Mouse (Mus musculus): ENCODE measurements around the gene Nell2.

The Nell2 gene

DNA sequence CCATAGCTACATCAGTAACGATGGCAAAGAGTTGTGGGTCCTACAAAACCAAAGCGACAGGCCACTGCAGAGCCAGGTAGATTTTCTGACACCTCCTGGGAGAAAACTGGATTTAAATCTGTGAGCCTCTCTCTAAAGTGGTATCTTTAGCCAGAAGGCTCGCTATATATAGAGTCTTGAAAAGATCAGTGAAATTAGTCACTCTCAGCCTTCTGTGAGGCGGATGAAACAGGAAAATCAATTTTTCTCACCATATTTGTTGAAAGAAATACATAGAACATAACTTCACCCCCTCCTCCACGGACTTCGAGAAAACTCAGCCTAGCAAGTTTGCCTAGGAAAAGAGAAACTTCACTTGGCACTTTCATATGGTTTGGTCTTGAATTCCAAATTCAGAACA lies 54.4 kb downstream of the Nell2 start:
- no peak for DNase-seq (ENCODE audit: low read depth, low spot score)

DNA sequence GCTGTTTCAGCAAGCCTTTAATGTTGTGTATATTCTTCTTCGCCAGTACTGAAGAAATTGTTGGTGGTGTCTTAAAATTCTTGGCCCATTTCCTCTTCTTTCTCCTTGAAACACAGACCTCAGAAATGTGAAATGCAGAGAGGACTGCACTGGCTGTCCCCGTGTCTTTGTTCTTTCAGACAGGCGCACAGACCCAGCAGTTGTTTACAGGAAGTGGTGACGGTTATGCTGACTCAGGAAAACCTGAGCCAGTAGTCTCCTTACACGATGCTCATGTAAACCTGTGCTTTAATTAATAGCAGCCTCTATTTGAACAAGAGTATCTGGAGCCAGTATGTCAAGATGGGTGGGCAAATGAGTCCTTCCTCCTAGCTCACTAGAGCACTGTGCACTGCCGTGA lies 61.2 kb downstream of the Nell2 start:
- DNase-seq (ENCODE audit: low read depth, low spot score), result no peak

DNA sequence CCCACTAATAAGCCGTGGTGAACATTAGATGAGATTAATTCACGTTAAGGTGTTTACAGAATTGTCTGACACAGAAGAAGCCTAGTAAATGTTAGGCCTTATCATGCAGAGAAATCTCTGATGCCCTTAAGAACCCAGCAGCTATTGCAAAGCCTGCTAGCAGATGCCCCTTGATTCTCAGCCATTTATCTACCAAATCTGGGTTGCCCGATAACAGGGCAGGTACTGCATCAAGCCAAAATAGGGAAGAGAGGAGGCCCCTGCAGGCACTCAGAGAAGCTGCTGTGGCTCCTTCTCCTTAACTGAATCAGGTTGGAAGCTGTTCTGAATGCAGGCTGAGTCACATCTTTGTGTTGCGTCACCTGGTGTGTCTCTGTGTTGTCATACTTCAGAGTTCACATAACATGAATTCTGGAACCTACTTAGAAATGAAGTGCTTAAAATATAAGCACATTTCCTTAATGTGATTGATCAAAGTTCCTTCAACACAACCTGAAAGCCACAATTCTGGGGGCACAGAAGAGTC lies 68.3 kb downstream of the Nell2 start:
- DNase-seq (ENCODE audit: low read depth, low spot score), result no peak

DNA sequence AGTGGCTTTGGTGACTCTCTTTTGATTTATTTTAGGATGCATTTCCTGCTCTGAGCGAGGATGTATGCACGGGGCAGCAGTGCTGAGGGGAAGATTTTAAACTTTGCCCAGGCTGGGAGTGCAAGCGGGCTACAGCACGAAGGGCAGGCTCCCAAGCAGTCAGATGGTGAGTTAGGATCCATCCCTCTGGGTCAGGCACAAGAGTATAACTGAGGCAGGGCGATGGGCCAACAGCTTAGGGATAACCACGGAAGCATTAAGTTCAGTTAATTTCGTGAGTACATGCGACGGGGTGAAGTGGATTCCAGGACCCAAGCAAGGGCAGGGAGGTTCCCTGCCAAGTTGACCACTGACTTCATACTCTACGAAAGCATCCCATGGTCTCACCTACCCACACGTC lies 83.8 kb downstream of the Nell2 start:
- DNase-seq (ENCODE audit: low read depth, low spot score), result no peak

DNA sequence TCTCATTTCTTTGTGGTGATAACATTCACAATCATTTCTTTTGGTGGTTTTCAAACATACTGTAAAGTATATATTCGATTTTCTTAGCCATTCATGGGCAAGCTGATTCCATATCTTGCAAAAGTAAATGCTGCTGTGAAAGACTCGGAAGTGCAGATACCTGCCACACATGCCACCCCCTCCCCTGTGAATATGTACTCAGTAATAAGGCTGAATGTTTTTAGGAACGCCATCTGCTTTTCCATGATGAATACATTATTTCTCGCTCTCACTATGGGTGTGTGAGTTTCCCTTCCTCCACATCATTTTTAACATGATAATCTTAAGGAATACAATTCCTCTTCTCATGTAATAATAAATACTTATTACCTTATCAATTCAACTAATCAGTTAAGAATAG lies 90.6 kb downstream of the Nell2 start:
- no peak for DNase-seq (ENCODE audit: low read depth, low spot score)

DNA sequence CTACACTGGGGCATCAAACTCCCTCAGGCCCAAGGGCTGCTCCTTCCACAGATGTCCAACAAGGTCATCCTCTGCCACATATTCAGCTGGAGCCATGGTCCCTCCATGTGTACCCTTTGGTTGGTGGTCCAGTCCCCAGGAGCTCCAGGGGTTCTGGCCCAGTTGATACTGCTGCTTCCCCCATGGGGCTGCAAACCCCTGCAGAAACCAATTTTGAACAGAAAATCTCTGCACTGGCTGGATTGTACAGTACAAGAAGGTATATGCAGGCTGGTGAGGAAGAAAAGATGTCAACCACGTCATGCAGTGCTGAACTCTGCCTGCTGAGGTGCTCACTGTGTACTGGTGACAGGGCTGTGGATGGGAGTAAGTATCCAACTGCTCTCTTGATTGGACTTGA lies 92.1 kb downstream of the Nell2 start:
- no peak for DNase-seq (ENCODE audit: low read depth, low spot score)

DNA sequence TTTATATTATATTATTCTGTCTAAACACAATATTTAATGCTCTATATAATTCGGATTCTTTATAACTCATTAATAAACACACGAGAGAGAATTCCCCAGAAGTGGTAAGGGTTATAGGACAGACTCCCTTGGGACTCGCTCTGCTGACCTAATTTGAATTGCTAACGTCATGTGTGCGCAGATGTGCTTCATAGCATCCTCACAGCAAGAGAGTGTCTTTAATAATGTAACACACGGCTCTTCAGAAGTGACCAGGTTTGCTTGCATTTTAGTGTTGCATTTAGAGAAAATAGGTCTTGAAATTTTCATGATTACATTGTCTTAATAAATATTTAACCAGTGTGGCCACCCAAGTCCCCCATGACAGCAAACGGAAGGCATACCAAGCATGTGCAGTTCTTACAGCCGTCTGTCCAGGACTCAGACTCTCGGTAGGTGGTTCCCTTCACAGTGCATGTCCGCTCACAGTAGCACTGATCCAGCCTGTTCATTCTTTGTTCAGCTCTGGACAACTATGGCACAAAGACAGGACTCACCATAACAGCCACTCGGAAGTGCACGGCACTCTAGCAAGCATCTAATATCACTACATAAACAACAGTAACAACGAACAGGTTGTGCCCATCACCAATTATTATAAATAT lies 97.1 kb downstream of the Nell2 start:
- DNase-seq (ENCODE audit: low read depth, low spot score), result no peak

DNA sequence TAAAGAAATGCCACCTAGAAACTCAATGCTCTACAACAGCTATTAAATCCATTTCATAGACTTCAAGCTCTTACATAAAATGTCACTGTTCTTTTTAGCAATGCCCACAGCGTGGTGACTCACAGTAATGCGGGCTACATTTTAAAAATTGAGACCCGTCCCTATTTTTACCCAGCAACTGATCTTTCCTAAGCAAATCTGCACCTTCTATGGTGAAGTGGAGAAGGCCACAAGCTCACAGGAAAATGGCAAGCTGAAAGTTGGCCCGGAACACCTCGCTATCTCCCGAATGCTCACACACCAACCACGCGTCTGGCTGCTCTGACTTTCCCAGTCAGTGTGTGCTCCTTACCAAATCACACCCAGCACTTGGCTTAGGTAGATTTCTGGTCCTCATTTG lies 98.4 kb downstream of the Nell2 start:
- no peak for DNase-seq (ENCODE audit: low read depth, low spot score)

DNA sequence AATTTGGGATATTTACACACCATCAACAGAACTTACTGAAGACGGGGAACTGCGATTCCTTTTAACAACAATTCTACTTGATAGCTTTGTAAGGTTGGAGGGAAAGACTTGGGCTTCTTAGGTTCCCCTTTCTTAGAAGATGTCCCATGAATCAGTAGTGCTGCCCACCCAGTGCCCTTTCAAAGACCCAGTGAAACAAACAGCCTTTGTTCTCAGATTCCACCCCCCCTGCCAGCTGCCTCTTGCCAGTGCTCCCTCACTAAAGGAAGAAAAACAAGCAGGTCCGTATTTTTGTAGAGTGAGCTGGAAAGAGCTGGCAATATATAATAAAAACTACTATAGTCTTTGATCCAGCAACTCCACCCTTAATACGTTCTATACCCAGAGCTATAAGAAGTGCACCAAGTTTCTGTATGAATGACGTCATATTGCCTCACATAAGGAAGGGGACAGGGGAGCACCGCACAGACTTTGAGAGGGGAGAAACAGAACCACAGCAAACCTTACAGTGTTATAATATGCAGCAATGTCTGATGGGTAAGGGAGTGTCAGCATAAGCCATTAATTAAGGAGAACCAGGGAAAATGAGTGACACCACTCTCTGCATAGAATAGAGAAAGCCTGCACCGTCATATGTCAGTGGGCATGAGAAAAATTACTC lies 100.2 kb downstream of the Nell2 start:
- no peak for DNase-seq (ENCODE audit: low read depth, low spot score)

DNA sequence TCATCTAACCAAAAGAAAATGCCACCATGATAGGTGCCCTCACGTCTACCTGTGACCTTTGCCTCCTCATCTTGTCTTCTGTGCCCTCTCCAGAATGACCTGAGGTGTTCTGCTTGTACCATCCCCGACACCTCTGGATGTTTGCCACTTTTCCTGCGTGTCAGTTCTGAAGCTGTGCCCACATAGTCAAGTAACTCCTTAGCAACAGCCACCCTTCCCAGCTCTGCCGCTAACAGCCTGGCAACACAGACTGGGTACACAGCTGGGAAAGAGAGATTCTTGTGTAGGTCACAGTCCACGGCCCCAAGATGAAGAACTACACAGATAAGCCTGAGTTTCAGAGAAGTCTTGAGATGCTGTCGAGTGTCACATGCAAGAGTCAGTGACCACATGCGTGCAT lies 103.3 kb downstream of the Nell2 start:
- no peak for DNase-seq (ENCODE audit: low read depth, low spot score)

DNA sequence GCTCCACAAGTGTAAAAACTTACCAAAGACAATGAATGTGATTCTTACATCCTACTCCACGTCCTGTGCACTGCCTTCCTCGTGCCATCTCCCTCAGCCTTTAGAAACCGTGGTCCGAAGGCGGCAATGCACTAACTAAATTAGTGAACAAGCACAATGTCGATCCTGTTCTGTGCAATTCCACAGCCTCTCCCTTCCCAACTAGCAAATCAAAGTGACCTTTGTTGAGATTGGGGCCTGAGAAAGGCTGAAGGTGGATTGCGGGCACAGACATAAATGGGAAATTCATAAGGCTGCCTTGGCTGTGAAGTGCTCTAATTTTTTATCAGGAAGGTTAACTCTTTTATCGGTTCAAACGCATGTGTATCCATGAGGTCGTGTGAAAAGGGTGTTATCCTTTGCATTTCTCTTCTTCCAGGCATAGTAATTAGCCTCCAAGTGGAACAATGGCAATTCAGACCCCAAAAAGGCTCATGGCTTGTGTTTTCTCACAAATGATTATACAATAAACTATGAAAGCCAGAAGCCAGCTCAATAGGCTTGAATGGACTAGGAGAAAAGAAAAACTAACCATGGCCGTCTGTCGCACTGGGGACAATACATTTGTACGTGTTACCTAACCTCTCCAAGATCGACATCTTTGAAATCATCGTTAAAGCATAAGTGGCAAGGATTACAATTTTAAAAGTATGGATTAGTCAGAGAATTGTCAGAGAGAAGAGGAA lies 106.0 kb downstream of the Nell2 start:
- no peak for DNase-seq (ENCODE audit: low read depth, low spot score)

DNA sequence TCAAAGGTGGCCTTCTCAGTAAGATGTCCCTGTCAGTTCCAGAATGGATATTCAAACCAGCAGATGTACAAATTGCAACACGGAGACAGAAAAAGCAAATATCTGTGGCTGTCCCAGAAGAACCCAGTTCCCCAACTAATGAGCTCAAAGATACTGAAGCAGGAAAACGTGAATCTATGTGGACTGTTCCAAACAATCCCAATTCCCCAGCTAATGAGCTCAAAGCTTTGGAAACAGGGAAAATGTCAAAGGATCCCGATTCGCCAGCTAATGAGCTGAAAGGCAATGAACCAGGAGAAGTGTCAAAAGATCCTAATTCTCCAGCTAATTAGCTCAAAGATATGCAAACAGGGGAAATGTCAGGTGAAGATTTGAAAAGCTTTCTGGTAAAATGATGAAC lies 109.7 kb downstream of the Nell2 start:
- DNase-seq (ENCODE audit: low read depth, low spot score), result no peak

DNA sequence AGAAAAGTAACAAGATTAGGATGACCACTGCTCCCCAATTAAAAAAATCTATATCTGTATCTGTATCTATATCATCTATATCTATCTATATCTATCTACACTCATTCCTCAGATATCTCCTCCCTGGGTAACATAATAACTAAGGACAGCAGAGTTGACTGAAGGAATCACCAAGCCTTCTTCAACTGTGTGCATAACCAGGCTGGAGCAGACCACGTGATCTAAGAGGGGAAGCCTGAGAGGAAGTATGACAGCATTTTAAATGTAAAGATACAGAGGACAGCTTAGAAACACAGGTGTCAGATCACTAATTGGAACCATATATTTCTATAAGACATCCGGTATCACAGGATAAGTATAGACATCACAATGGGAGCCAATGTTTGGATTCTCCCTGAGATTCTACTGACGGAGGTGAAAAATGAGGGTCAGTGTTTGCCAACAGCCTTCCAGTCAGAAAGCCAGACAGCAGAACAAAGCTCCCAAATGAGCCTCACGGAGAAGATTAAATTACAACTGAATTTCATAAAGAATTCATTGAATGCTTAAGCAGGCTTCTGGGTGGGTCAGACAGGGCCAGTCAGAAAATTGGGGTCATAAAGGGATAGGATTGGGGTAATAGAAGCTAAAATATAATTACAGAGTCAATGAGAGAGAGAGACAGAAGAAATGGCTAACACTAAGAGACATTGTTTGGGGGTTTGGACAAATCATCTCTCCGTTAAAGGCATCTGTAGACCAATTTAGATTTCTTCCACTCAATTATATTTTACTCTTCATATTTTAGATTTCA lies 116.2 kb downstream of the Nell2 start:
- no peak for DNase-seq (ENCODE audit: low read depth, low spot score)

DNA sequence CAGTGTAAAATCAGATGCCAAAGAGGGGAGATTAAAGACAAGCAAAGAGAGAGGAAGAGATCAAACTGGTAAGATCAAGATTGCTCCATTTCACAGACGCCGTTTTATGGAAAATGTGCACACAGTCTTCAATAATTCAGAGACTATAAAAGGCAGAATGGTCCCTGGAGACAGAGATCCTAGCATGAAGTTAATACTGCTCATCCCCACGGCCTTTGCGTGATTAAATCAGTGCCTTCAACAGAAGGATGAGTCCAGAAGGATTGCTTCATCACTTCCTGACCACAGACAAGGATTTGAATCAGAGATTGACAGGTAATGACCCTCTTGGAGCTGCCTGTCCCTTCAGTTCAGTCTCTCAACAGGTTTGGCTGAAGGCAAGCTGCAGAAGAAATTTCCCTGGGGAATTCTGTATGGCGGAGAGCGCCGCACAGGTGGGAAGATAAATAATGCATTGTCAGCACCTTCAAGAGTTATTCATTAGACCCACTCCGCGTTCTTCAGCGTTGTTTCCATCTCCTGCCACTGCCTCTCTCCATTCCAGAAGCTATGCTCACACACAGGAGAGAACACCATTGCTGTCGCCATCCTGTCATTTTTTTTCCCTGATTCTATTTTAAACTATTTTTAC lies 118.0 kb downstream of the Nell2 start:
- no peak for DNase-seq (ENCODE audit: low read depth, low spot score)

DNA sequence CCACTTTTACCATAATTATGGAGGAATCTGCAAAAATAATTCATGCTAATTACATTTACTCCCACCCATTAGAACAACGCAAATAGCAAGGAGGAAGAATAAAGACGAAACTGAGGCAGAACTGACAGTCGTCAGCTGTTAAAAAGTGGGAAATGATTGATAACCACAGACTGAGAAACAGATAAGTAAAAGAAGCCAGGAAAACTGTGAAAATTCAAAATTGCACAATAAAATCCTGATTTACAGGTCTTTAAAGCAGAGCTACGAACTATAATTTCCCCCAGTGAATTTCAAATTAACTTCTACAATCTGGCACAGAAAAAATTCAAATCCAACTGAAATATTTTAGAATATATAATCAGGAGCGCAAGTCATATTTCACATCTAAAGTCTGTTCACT lies 138.0 kb downstream of the Nell2 start:
- DNase-seq (ENCODE audit: low read depth, low spot score), result peak; percentile 62

DNA sequence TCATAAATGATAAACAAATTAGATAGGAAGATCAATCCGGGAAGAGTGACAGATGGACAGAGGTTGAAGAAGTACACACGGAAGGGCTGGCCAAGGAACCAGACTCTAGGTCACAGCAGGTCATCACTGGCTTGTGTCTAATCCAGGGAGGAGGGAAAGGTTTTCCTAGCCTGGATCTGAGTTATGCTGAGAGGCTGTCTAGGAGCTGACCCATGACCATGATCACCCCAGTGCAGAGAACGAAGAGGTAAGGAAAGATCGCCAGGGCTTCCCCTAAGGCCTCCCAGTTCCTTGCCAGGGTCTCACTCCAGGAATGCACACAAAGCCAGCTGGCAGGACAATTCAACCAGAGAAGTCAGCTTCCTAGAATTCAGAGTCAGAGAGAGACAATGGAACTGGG lies 139.4 kb downstream of the Nell2 start:
- DNase-seq (ENCODE audit: low read depth, low spot score), result no peak

DNA sequence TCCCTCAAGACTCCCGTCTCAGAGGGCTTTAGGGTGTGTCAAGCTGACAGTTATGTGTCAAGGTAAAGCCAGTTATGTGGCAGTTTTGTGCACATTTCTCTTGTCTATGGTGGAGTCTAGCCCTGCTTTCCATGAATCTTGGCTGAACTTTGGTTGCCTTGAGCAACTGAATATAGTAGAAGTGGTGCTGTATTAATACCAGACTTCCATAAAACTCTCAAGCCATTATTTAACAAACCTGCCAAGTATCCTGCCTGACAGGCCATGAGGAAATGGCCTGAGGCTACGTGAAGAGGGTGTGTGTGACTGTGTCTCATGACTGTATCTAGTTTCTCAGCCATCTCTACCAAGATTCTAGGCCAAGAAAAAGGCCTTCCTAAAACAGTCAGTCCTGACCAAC lies 147.5 kb downstream of the Nell2 start:
- no peak for DNase-seq (ENCODE audit: low read depth, low spot score)

DNA sequence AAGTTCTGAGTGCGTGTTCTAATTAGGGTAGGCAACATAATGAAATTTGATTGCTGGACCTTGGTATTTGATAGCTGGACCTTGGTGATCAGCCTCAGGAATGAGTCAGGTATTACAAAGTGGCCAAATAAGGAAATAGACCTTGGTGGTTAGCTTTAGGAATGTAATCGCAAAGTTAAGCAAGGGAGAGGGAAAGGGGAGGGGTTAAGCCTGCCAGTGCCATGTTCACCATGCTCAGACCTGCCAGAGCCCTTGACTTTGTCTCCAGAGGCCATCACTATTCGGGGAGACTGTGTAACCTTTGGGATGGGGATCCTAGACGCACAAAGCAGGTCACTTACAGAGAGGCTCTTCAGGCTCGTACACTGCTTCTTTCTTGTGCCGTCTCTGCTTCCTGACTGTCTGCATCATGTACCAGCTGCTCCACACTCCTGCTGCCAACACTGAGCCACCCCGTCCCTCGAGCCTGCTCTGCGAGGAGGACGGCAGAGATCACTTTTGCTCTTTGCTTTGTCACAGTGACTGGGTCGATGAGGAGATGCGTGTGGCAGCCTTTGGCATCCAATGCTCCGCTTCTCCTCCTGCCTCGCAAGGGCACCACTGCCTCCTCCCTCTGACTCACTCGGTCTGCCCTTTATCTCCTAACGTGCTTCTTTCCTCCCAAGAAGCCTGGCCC lies 157.5 kb downstream of the Nell2 start:
- no peak for DNase-seq (ENCODE audit: low read depth, low spot score)

DNA sequence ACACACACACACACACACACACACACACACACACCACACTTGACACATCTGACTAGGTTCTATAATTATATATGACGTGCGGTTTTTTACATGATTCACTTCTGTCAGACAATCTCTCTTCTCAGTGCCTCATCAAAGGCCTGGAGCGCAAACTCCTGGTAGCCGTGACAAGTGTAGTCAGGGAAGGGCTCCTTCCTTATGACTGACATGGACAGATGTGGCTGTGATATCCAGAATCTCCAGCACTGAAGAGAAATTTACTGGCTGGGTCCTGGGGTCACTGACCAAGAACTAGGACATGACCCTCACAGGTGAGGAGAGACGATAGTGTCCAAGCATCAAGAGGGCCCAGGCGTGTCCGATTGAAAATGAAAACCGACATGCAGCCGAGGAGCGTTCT lies 160.2 kb downstream of the Nell2 start:
- no peak for DNase-seq (ENCODE audit: low read depth, low spot score)

DNA sequence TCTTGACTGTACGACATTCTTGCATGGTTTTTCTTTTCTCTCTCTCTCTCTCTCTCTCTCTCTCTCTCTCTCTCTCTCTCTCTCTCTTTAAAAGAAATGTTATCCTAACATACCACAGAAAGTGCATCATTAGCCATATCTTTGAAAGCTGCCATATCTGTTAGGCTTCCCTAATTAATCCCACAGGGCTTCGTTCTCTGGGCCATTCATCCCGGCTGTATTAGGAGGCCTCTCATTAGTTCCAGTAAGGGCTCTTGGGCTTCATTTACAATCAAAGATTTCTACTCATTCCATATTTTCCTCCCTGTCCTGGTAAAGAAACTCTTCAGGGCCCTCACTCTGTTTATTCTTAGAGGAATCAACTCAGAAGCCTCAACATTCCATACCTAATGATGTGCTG lies 161.9 kb downstream of the Nell2 start:
- no peak for DNase-seq (ENCODE audit: low read depth, low spot score)

DNA sequence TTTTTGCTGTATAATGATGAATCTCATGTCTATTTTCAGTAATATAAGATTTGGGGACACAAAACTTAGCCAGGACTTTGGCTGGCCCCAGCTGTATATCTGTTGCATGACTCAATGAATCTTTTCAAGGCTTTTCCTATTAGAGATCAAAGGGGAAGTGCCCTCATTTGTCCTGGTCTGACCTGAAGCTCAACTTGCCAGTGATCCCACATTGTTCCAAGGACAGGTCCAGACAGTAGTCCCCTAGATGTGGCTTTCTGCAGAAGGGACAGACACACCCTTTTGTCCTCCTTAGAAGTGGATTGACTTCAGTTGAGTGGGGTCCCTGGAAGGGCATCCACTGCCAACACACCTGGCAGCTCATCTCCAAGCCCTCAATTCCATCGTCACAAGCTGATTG lies 173.6 kb downstream of the Nell2 start:
- no peak for DNase-seq (ENCODE audit: low read depth, low spot score)

Measured in brain, embryonic 18.5 days (tissue).